Mouse (Mus musculus) forebrain, embryonic 16.5 days (tissue): ENCODE measurements around the gene Rnf220. TPM values are rescaled to one million over a fixed set of nuclear protein-coding genes. Genes with fewer than 3 reads are reported as not detected.

Experiments
- ATAC-seq: fragments of 200-750 bp; cut with Nextera tagmentation; 2 replicates; pipeline ENCODE4 v1.8.0; 2017; ENCODE audit warnings: mild to moderate bottlenecking, moderate library complexity
- H3K27ac ChIP-seq: fragments of 300-500 bp; sonication (generic); 2 replicates; pipeline ENCODE4 v1.5.1; 2014; ENCODE audit warnings: low read length, control low read depth
- H3K27me3 ChIP-seq: fragments of 300-500 bp; sonication (generic); replicated peaks from 2 replicates; pipeline ENCODE4 v1.6.1; 2014; ENCODE audit warnings: low read length; ENCODE audit not compliant: control insufficient read depth, insufficient read depth
- H3K36me3 ChIP-seq: fragments of 300-500 bp; sonication (generic); 2 replicates; pipeline ENCODE4 v1.6.1; 2014; ENCODE audit not compliant: control insufficient read depth, insufficient read depth
- H3K4me1 ChIP-seq: fragments of 300-500 bp; sonication (generic); replicated peaks from 2 replicates; pipeline ENCODE4 v1.6.1; 2014; ENCODE audit warnings: low read length; ENCODE audit not compliant: control insufficient read depth, insufficient read depth
- H3K4me2 ChIP-seq: fragments of 300-500 bp; sonication (generic); 2 replicates; pipeline ENCODE4 v1.6.1; 2014; ENCODE audit warnings: mild to moderate bottlenecking, low read length, control low read depth
- H3K4me3 ChIP-seq: fragments of 300-500 bp; sonication (generic); replicated peaks from 2 replicates; pipeline ENCODE4 v1.5.1; 2014; ENCODE audit warnings: mild to moderate bottlenecking, low read length, control low read depth
- H3K9ac ChIP-seq: fragments of 300-500 bp; sonication (generic); replicated peaks from 2 replicates; pipeline ENCODE4 v1.6.1; 2014; ENCODE audit warnings: low read depth, low read length, control low read depth
- H3K9me3 ChIP-seq: fragments of 300-500 bp; sonication (generic); 2 replicates; pipeline ENCODE4 v1.6.1; 2016; ENCODE audit warnings: low read length; ENCODE audit not compliant: control insufficient read depth
- WGBS: fragments of 180-500 bp; shearing (Covaris S2); extraction: QIAGEN DNeasy Blood & Tissue Kit; methylation state at CpG from one replicate; pipeline ENCODE4 v1.1.7; 2014; 5-methylcytosine and 5-hydroxymethylcytosine counted together
- polyA plus RNA-seq: library from polyadenylated mRNA; unstranded; fragments of >200 nt; fragmentation: Nextera tagmentation; extraction: Ambion mirVana; gene quantifications from 2 replicates; pipeline ENCODE4 v1.2.1, GENCODE M21; 2015

Rnf220 gene
- polyA plus RNA-seq, 1 experiment from 2014 or later = 129 TPM

DNA sequence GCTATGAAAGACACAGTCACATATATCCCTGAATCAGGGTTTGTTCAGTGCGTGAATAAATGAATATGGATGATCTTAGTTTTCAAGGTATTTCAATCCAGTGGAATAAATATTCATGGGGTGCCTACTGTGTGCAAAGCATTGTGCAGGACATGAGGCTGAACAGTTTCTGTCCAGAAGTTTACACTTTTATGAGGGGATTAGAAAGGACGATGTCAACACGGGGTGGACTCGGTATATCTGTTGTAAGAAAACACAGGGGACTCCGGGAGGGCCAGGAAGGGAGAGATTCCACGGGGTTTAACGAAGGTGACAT lies 135.3 kb downstream of the Rnf220 start:
- 6% methylated on average over 7 of the region's 7 CpGs for WGBS
- Histone ChIP-seq H3K9me3 (no peaks in the 10 kb centered on the region), H3K4me1 (peaks cover 17% of the 10 kb centered on the region), H3K27ac (no peak overlapping the region), H3K36me3 (no peaks in the 10 kb centered on the region), H3K4me2 (no peak overlapping the region), H3K9ac (no peak overlapping the region; the same call in 1 of the 2 replicates), H3K4me3 (no peak overlapping the region), H3K27me3 (no peaks in the 10 kb centered on the region)
- ATAC-seq = no peak; the same call in 1 of the 2 replicates

DNA sequence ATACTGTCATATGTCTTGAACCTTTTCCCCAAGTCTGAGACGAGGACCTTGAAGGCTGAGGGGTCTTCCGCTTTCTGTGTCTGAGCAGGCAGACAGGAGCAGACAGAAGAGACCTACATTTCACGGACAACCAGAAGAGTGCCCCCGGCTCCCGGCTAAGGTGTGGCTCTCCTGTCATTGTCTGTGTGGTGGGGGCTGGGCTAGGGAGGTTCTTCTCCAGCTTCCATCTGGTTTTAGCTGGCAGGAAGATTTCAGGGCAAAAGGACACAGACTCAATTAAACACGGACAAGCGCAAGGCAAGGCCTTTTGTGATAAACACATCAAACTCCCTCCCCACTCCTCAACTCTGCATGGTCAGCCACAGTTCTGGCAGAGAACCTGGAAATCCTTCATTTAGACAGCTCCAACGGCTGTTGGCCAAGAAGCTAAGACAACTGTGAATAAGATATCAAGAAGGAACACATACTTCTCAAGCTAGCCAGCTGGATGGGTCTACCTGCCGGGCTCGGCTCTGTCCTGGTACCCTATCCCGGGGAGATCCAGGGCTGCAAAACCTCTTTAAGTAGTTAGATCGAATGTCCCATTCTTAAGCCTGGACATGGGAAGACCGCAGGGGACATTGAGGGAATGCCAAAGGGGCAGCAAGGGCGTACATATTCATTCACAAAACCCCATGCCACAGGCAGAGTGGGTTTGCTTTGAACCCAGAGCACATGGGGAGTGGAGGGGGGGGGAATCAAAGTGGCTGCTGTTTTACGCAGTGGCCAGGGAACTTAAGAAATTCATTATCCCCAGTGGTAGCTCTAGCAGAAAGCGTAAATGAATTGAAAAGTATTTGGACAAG lies 135.9 kb downstream of the Rnf220 start:
- H3K27me3 ChIP-seq = no peaks in the 10 kb centered on the region

DNA sequence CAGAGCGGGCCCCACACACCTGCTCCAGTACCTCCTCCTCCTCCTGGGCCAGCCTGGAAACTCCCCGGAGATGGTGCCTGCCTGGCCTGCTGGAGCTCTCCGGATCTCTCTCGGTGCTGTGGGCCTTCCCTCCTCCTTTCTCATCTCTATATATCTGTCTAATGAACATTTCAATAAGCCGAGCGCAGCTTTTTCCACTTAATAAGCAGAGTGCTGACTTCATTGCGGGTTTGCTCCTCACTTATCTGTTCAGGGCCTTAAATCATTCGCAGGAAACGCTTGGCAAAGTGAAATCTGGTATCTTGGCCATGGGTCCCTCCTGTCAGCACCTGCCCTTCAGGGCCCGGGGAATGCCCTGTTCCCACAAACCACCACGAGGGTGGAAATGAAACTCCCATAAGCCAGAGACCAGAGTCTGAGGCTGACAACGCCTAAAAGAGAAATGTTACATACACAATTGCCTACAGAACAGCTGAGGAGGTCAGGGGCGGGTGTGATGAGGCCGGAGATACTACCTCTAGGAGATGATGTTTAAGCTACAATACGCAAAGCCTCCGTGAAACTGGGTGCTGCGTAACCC lies 137.0 kb downstream of the Rnf220 start:
- no peak overlapping the region for H3K9ac ChIP-seq
- H3K4me2 ChIP-seq = no peak overlapping the region
- H3K4me1 ChIP-seq = peaks cover 17% of the 10 kb centered on the region
- no peaks in the 10 kb centered on the region for H3K9me3 ChIP-seq
- no peak for ATAC-seq
- no peak overlapping the region for H3K4me3 ChIP-seq
- WGBS = 85% methylated on average over 17 of the region's 17 CpGs
- H3K36me3 ChIP-seq = no peaks in the 10 kb centered on the region
- H3K27ac ChIP-seq = no peak overlapping the region
- no peaks in the 10 kb centered on the region for H3K27me3 ChIP-seq

More for the DNA sequence above, 135.9 kb downstream of the Rnf220 start:
- no peak overlapping the region for H3K4me2 ChIP-seq
- no peaks in the 10 kb centered on the region for H3K9me3 ChIP-seq
- H3K27ac ChIP-seq = no peak overlapping the region
- 28% methylated on average over 16 of the region's 16 CpGs for WGBS
- H3K4me3 ChIP-seq = no peak overlapping the region
- no peak overlapping the region; the same call in 1 of the 2 replicates for H3K9ac ChIP-seq
- peak; percentile 88 for ATAC-seq
- H3K4me1 ChIP-seq = peaks cover 17% of the 10 kb centered on the region
- no peaks in the 10 kb centered on the region for H3K36me3 ChIP-seq

DNA sequence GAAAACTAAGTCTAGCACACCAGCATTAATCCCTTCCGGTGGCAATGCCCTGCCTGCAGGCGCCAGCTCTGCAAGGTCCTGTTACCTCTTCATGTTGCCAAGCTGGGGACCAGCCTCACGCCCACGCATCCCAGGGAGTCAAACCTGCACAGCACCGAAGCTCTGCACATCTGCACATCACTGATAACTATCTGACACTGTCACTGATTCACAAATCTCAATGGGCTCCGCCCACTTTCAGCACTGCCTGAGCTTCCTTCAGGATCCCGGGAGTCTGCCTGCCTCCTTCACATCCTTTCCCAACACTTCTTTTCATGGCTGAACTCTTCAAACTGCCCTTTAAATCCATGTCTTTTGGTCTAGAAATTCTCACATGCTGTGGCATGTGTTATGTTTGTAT lies 138.9 kb downstream of the Rnf220 start:
- Histone ChIP-seq H3K27ac (no peak overlapping the region), H3K9ac (no peak overlapping the region), H3K36me3 (no peaks in the 10 kb centered on the region), H3K27me3 (no peaks in the 10 kb centered on the region), H3K9me3 (no peaks in the 10 kb centered on the region), H3K4me1 (peaks cover 17% of the 10 kb centered on the region), H3K4me3 (no peak overlapping the region), H3K4me2 (no peak overlapping the region)
- WGBS = 66% methylated on average over 7 of the region's 7 CpGs
- ATAC-seq = no peak

DNA sequence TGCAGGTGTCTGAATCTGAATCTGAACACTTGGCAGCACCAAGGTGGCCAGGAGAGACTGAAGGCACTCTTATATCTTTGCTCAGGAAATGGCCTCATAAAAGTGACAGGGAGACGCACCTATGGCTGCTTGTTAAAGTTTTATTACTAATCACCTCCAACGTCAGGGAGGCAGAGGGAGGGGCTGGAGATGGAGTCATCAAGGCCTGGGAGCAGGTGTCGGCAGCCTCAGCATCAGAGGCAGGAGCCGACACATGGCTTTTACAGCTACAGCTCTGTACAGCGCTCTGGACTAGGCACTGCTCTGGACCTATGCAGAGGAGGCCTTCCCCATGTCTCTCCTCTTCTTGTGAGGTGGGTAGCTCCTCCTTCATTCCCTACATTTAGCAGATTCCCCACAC lies 139.7 kb downstream of the Rnf220 start:
- 83% methylated on average over 5 of the region's 5 CpGs for WGBS
- ATAC-seq = no peak
- H3K27ac ChIP-seq = no peak overlapping the region
- H3K4me1 ChIP-seq = peaks cover 15% of the 10 kb centered on the region
- H3K9me3 ChIP-seq = no peaks in the 10 kb centered on the region
- H3K9ac ChIP-seq = no peak overlapping the region
- H3K4me2 ChIP-seq = no peak overlapping the region
- H3K27me3 ChIP-seq = no peaks in the 10 kb centered on the region
- no peak overlapping the region for H3K4me3 ChIP-seq
- H3K36me3 ChIP-seq = no peaks in the 10 kb centered on the region

DNA sequence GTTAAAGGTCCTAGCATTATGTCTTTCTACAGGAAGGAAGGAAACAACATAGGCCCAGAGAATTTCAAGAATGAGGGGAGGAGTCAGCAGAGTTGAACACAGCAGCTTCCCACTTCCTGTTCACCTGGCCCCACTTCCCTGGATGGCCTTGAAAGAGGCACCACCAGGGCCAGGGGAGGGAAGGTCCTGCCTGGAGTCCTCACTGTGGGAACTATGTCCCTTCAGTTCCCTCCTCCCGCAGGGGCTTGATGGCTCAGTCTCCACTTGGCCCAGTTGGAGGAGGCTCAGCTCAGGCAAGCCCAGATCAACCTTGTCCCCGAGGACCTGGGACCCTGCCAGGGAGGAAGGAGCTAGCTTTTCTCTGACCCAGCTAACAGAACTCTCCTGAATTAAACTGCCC lies 140.6 kb downstream of the Rnf220 start:
- Histone ChIP-seq H3K9ac (no peak overlapping the region), H3K36me3 (no peaks in the 10 kb centered on the region), H3K9me3 (no peaks in the 10 kb centered on the region), H3K27ac (no peak overlapping the region), H3K27me3 (no peaks in the 10 kb centered on the region), H3K4me2 (no peak overlapping the region), H3K4me3 (no peak overlapping the region), H3K4me1 (peaks cover 8% of the 10 kb centered on the region)
- 78% methylated on average over 2 of the region's 2 CpGs for WGBS
- ATAC-seq = no peak

DNA sequence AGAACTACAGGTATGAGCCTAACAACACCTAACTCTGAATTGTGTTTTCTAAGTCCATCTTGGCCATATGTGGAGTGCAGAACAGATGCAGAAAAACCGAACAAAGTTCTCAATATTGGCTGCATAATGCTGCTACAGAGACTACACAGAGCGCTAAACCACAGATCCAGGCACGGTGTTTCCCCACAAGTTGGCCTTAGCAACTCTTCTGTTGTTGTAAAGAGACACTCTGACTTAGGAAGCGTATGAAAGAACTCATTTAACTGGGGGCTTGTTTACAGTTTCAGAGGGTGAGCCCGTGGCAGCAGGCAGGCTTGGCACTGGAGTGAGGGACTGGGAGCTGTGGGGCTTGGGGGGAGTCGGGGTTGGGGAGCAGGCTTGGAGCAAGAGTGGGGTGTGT lies 142.2 kb downstream of the Rnf220 start:
- ATAC-seq = no peak
- no peaks in the 10 kb centered on the region for H3K27me3 ChIP-seq
- H3K9me3 ChIP-seq = no peaks in the 10 kb centered on the region
- H3K36me3 ChIP-seq = no peaks in the 10 kb centered on the region
- WGBS = 67% methylated on average over 6 of the region's 6 CpGs
- H3K4me1 ChIP-seq = no peaks in the 10 kb centered on the region
- no peak overlapping the region for H3K4me3 ChIP-seq
- H3K4me2 ChIP-seq = no peak overlapping the region
- H3K9ac ChIP-seq = no peak overlapping the region
- H3K27ac ChIP-seq = no peak overlapping the region

DNA sequence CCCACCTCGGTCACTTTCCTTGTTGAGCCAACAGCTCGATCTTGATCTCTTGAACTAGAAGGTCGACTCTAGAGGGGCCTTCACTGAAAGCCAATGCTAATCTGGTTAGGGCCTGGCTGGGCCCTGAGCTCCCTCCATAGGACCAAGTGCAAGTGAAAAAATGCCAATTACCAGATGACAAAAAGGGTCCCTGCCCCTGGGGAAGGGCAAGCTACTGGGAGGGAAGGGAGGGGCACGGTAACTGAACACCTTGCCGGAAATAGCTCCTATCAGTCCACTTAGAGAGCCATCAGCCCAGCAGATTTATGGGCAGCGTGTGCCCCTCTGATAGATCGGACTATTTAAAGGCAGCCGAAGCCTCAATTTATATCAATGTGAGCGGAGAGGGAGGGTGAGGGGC lies 143.9 kb downstream of the Rnf220 start:
- 86% methylated on average over 9 of the region's 9 CpGs for WGBS
- Histone ChIP-seq H3K9ac (no peak overlapping the region), H3K27me3 (no peaks in the 10 kb centered on the region), H3K27ac (no peak overlapping the region), H3K4me1 (no peaks in the 10 kb centered on the region), H3K36me3 (no peaks in the 10 kb centered on the region), H3K9me3 (no peaks in the 10 kb centered on the region), H3K4me3 (no peak overlapping the region), H3K4me2 (no peak overlapping the region)
- ATAC-seq = no peak

DNA sequence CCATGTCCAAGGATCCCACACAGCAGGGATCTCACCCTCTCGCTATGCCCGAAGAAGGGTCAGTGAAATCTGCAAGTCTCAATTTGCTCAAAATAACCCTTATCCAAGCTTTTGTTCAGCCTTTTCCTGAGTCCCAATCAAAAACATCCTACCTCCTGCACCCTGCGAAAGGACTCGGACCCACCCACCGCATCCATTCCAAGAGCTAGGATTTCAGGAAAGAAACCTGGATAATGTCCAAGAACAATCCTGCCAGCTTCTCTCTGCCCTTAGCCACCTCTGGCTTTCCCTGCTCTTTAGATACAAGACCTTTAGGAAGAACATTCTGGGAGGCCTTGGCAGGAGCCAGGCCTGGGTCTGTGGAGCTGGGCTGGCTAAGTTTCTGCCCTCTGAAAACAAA lies 144.8 kb downstream of the Rnf220 start:
- WGBS = 80% methylated on average over 5 of the region's 5 CpGs
- Histone ChIP-seq H3K9ac (no peak overlapping the region), H3K27ac (no peak overlapping the region), H3K4me3 (no peak overlapping the region), H3K4me1 (no peaks in the 10 kb centered on the region), H3K4me2 (no peak overlapping the region), H3K36me3 (no peaks in the 10 kb centered on the region), H3K27me3 (no peaks in the 10 kb centered on the region), H3K9me3 (no peaks in the 10 kb centered on the region)
- ATAC-seq = no peak
